Mouse (Mus musculus) MEL (cell line): ENCODE measurements at regions not wholly inside any gene's neighbourhood (a gene's known extent, or its start where the extent isn't known, plus 50 kb on each side); places are given as distances from the start of the nearest gene placed in this dataset.

Source experiments
- DNase-seq: peaks from one replicate; pipeline ENCODE4 v3.0.0; 2011; ENCODE audit warnings: low read depth, low spot score
- H3K27ac ChIP-seq: 2 replicates; pipeline ENCODE4 v1.5.1; 2012; ENCODE audit warnings: low read depth, mild to moderate bottlenecking, control low read depth, low read length, moderate library complexity; ENCODE audit not compliant: control insufficient read depth
- H3K27me3 ChIP-seq, 2 experiments: fragments of 150-350 bp in 1 of 2; sonication (generic) in 1 of 2; 2 replicates each; pipeline ENCODE4 v1.6.1; 2012; ENCODE audit warnings: low read length in 2 of 2, mild to moderate bottlenecking in 2 of 2, improper control_type of control experiment in 1 of 2, moderate library complexity in 1 of 2; ENCODE audit not compliant: insufficient read depth in 2 of 2, control insufficient read depth in 1 of 2
- H3K36me3 ChIP-seq, 2 experiments: 2 replicates each; pipeline ENCODE4 v1.6.1; 2012 to 2014; ENCODE audit warnings: low read length in 2 of 2, improper control_type of control experiment in 1 of 2, inconsistent platforms in 1 of 2, mild to moderate bottlenecking in 1 of 2; ENCODE audit not compliant: insufficient read depth in 2 of 2, control insufficient read depth in 1 of 2
- H3K4me1 ChIP-seq, 2 experiments: fragments of 150-350 bp in 1 of 2; sonication (generic) in 1 of 2; 2 replicates each; pipeline ENCODE4 v1.6.1; 2012; ENCODE audit warnings: low read length in 2 of 2, improper control_type of control experiment in 1 of 2, mild to moderate bottlenecking in 1 of 2; ENCODE audit not compliant: insufficient read depth in 2 of 2, control insufficient read depth in 1 of 2
- H3K4me3 ChIP-seq, 2 experiments: fragments of 150-350 bp in 1 of 2; sonication (generic) in 1 of 2; 2 replicates each; pipeline ENCODE4 v1.5.1; 2012; ENCODE audit warnings: low read depth in 2 of 2, low read length in 2 of 2, mild to moderate bottlenecking in 2 of 2, moderate library complexity in 2 of 2, control low read depth in 1 of 2, improper control_type of control experiment in 1 of 2; ENCODE audit not compliant: control insufficient read depth in 1 of 2, insufficient read depth in 1 of 2
- H3K79me2 ChIP-seq: 2 replicates; pipeline ENCODE4 v1.6.1; 2012; ENCODE audit warnings: mild to moderate bottlenecking, low read length, moderate library complexity; ENCODE audit not compliant: control insufficient read depth, poor library complexity, insufficient read depth
- H3K9ac ChIP-seq: 2 replicates; pipeline ENCODE4 v1.6.1; 2012; ENCODE audit warnings: low read depth, mild to moderate bottlenecking, control low read depth, low read length, moderate library complexity; ENCODE audit not compliant: control insufficient read depth, poor library complexity, severe bottlenecking
- H3K9me3 ChIP-seq: fragments of 150-350 bp; sonication (generic); replicated peaks from 2 replicates; pipeline ENCODE4 v1.6.1; 2012; ENCODE audit warnings: mild to moderate bottlenecking, low read length, improper control_type of control experiment, moderate library complexity; ENCODE audit not compliant: insufficient read depth
- BHLHE40 ChIP-seq: IDR thresholded peaks from 2 replicates; pipeline ENCODE4 v1.6.1; 2012; ENCODE audit warnings: low read depth, mild to moderate bottlenecking, inconsistent platforms, low read length, improper control_type of control experiment, borderline replicate concordance
- CTCF ChIP-seq, 3 experiments: IDR thresholded peaks in 2 of 3; conservative IDR thresholded peaks in 1 of 3; 2 replicates each; pipeline ENCODE4 v1.5.1; 2011 to 2012; ENCODE audit warnings: low read length in 3 of 3, low read depth in 2 of 3, mild to moderate bottlenecking in 2 of 3, improper control_type of control experiment in 1 of 3, inconsistent platforms in 1 of 3, mixed read lengths in 1 of 3, moderate library complexity in 1 of 3; ENCODE audit not compliant: control insufficient read depth in 1 of 3, insufficient read depth in 1 of 3, poor library complexity in 1 of 3, severe bottlenecking in 1 of 3
- ELF1 ChIP-seq: IDR thresholded peaks from 2 replicates; pipeline ENCODE4 v1.6.1; 2014; ENCODE audit warnings: low read depth, mild to moderate bottlenecking, inconsistent platforms, low read length, improper control_type of control experiment, moderate library complexity
- EP300 ChIP-seq, 2 experiments: IDR thresholded peaks; 2 replicates each; pipeline ENCODE4 v1.6.1; 2011; ENCODE audit warnings: improper control_type of control experiment in 2 of 2, low read length in 2 of 2, low read depth in 1 of 2, mild to moderate bottlenecking in 1 of 2
- ETS1 ChIP-seq: IDR thresholded peaks from 2 replicates; pipeline ENCODE4 v1.6.1; 2012; ENCODE audit warnings: low read depth, mild to moderate bottlenecking, inconsistent platforms, low read length, improper control_type of control experiment, moderate library complexity
- HCFC1 ChIP-seq: IDR thresholded peaks from 2 replicates; pipeline ENCODE4 v1.6.1; 2012; ENCODE audit warnings: low read depth, mild to moderate bottlenecking, inconsistent platforms, low read length, improper control_type of control experiment, moderate library complexity
- MAFK ChIP-seq: IDR thresholded peaks from 2 replicates; pipeline ENCODE4 v1.6.1; 2011; ENCODE audit warnings: low read depth, mild to moderate bottlenecking, low read length, improper control_type of control experiment, borderline replicate concordance
- MAX ChIP-seq: IDR thresholded peaks from 2 replicates; pipeline ENCODE4 v1.6.1; 2011; ENCODE audit warnings: low read length, improper control_type of control experiment
- MAZ ChIP-seq: IDR thresholded peaks from 2 replicates; pipeline ENCODE4 v1.6.1; 2012; ENCODE audit warnings: low read depth, mild to moderate bottlenecking, inconsistent platforms, low read length, improper control_type of control experiment
- MYC ChIP-seq: IDR thresholded peaks from 2 replicates; pipeline ENCODE4 v1.6.1; 2011; ENCODE audit warnings: low read depth, mild to moderate bottlenecking, low read length, improper control_type of control experiment, moderate library complexity
- NRF1 ChIP-seq: IDR thresholded peaks from 2 replicates; pipeline ENCODE4 v1.6.1; 2014; ENCODE audit warnings: low read depth, mild to moderate bottlenecking, inconsistent platforms, low read length, improper control_type of control experiment, moderate library complexity; ENCODE audit not compliant: poor library complexity, insufficient read depth, severe bottlenecking
- POLR2A ChIP-seq, 2 experiments: IDR thresholded peaks; 2 replicates each; pipeline ENCODE4 v1.6.1; 2011 to 2012; ENCODE audit warnings: low read length in 2 of 2, mild to moderate bottlenecking in 2 of 2, control low read depth in 1 of 2, improper control_type of control experiment in 1 of 2, low read depth in 1 of 2, moderate library complexity in 1 of 2; ENCODE audit not compliant: control insufficient read depth in 1 of 2, insufficient read depth in 1 of 2, poor library complexity in 1 of 2
- POLR2AphosphoS5 ChIP-seq: IDR thresholded peaks from 2 replicates; pipeline ENCODE4 v1.6.1; 2012; ENCODE audit warnings: low read depth, borderline replicate concordance, mild to moderate bottlenecking, inconsistent platforms, low read length, moderate library complexity, mixed read lengths
- SMC3 ChIP-seq: IDR thresholded peaks from 2 replicates; pipeline ENCODE4 v1.6.1; 2011; ENCODE audit warnings: low read depth, low read length, improper control_type of control experiment
- TAL1 ChIP-seq: IDR thresholded peaks from 2 replicates; pipeline ENCODE4 v1.6.1; 2012; ENCODE audit warnings: mild to moderate bottlenecking, inconsistent platforms, low read length, moderate library complexity, mixed read lengths
- UBTF ChIP-seq: IDR thresholded peaks from 2 replicates; pipeline ENCODE4 v1.6.1; 2012; ENCODE audit warnings: low read depth, mild to moderate bottlenecking, inconsistent platforms, low read length, improper control_type of control experiment, moderate library complexity, borderline replicate concordance; ENCODE audit not compliant: insufficient read depth
- USF2 ChIP-seq, 2 experiments: IDR thresholded peaks; 2 replicates each; pipeline ENCODE4 v1.6.1; 2011 to 2012; ENCODE audit warnings: improper control_type of control experiment in 2 of 2, low read length in 2 of 2, borderline replicate concordance in 1 of 2, inconsistent platforms in 1 of 2, low read depth in 1 of 2, mild to moderate bottlenecking in 1 of 2; ENCODE audit not compliant: insufficient read depth in 1 of 2
- ZMIZ1 ChIP-seq: IDR thresholded peaks from 2 replicates; pipeline ENCODE4 v1.6.1; 2012; ENCODE audit warnings: low read depth, mild to moderate bottlenecking, inconsistent platforms, low read length, improper control_type of control experiment, moderate library complexity
- ZNF384 ChIP-seq: IDR thresholded peaks from 2 replicates; pipeline ENCODE4 v1.6.1; 2012; ENCODE audit warnings: low read depth, mild to moderate bottlenecking, inconsistent platforms, low read length, improper control_type of control experiment

- H3K9ac ChIP-seq, result no peak overlapping the region
- no peak overlapping the region for H3K4me3 ChIP-seq
- H3K36me3 ChIP-seq, result no peaks in the 10 kb centered on the region
- TF ChIP-seq POLR2AphosphoS5, result no peak
- no peak for TF ChIP-seq HCFC1
- no peak for TF ChIP-seq SMC3
- TF ChIP-seq ELF1, result no peak
- no peak for TF ChIP-seq MAX
- no peak for TF ChIP-seq USF2 (IDR thresholded peaks at IDR 0.05; ENCODE audit: borderline replicate concordance in 1 of 2, insufficient read depth in 1 of 2, low read depth in 1 of 2, low read length in 2 of 2)
- no peaks in the 10 kb centered on the region for H3K79me2 ChIP-seq
- no peaks in the 10 kb centered on the region for H3K27me3 ChIP-seq
- no peaks in the 10 kb centered on the region for H3K4me1 ChIP-seq
- DNase-seq, result no peak
- no peaks in the 10 kb centered on the region for H3K9me3 ChIP-seq
- no peak overlapping the region for H3K27ac ChIP-seq
These were observed 116.8 kb upstream of the Arhgap28 start for GRCm38 (mm10) chr17:68120744-68121143.

- Histone ChIP-seq H3K27me3 (no peaks in the 10 kb centered on the region), H3K36me3 (no peaks in the 10 kb centered on the region), H3K27ac (no peak overlapping the region), H3K4me3 (no peak overlapping the region), H3K4me1 (no peaks in the 10 kb centered on the region), H3K79me2 (no peaks in the 10 kb centered on the region), H3K9me3 (no peaks in the 10 kb centered on the region), H3K9ac (no peak overlapping the region)
- DNase-seq, result no peak
- TF ChIP-seq NRF1, result no peak
These were observed 130.5 kb upstream of the Arhgap28 start for GRCm38 (mm10) chr17:68134373-68134772.

- no peaks in the 10 kb centered on the region for H3K9me3 ChIP-seq
- H3K9ac ChIP-seq, result no peak overlapping the region
- no peak overlapping the region for H3K4me3 ChIP-seq
- no peak overlapping the region for H3K27ac ChIP-seq
- H3K36me3 ChIP-seq, result no peaks in the 10 kb centered on the region
- no peaks in the 10 kb centered on the region for H3K4me1 ChIP-seq
- TF ChIP-seq ZNF384 (no peak), POLR2AphosphoS5 (no peak), MAZ (no peak)
- TF ChIP-seq, all 39 proteins: peak for 0
- Histone ChIP-seq H3K27me3 (no peaks in the 10 kb centered on the region), H3K79me2 (no peaks in the 10 kb centered on the region)
- no peak for DNase-seq
These were observed 131.5 kb upstream of the Arhgap28 start for GRCm38 (mm10) chr17:68135436-68135835.

GRCm38 (mm10) chr17:68143307-68143706 lies 130.3 kb upstream of the L3mbtl4 start:
- no peaks in the 10 kb centered on the region for H3K4me1 ChIP-seq
- no peak for DNase-seq
- no peak overlapping the region for H3K9ac ChIP-seq
- no peaks in the 10 kb centered on the region for H3K79me2 ChIP-seq
- H3K36me3 ChIP-seq, result no peaks in the 10 kb centered on the region
- TF ChIP-seq ELF1 (no peak), BHLHE40 (no peak), CTCF (IDR thresholded peaks at IDR 0.05 in 2 of 3, conservative IDR thresholded peaks at IDR 0.05 in 1 of 3; ENCODE audit: control insufficient read depth in 1 of 3, insufficient read depth in 1 of 3, low read depth in 2 of 3, low read length in 3 of 3, poor library complexity in 1 of 3, severe bottlenecking in 1 of 3) (no peak), ETS1 (no peak), ZMIZ1 (no peak), MAFK (no peak), MAZ (no peak), TAL1 (no peak), MYC (no peak), UBTF (no peak), NRF1 (no peak), EP300 (IDR thresholded peaks at IDR 0.05; ENCODE audit: low read depth in 1 of 2, low read length in 2 of 2) (no peak), SMC3 (no peak), POLR2A (IDR thresholded peaks at IDR 0.05; ENCODE audit: control insufficient read depth in 1 of 2, insufficient read depth in 1 of 2, low read depth in 1 of 2, low read length in 2 of 2, poor library complexity in 1 of 2) (no peak)
- no peaks in the 10 kb centered on the region for H3K9me3 ChIP-seq
- no peaks in the 10 kb centered on the region for H3K27me3 ChIP-seq
- H3K4me3 ChIP-seq, result no peak overlapping the region
- H3K27ac ChIP-seq, result no peak overlapping the region
